Mouse (Mus musculus) adrenal gland (tissue): ENCODE data around the gene Hnf4a.
"Not testable (repeated sequence)": the region's sequence is repeated elsewhere in the genome, so short reads cannot be mapped to it uniquely, and the experiment has no call there.

ENCODE experiments used
- intact Hi-C: fragments of 180-260 bp; cut with DNase I; formaldehyde crosslinking; loops from one replicate; pipeline ENCODE4 v1.15.1; 2025

Hnf4a gene

DNA sequence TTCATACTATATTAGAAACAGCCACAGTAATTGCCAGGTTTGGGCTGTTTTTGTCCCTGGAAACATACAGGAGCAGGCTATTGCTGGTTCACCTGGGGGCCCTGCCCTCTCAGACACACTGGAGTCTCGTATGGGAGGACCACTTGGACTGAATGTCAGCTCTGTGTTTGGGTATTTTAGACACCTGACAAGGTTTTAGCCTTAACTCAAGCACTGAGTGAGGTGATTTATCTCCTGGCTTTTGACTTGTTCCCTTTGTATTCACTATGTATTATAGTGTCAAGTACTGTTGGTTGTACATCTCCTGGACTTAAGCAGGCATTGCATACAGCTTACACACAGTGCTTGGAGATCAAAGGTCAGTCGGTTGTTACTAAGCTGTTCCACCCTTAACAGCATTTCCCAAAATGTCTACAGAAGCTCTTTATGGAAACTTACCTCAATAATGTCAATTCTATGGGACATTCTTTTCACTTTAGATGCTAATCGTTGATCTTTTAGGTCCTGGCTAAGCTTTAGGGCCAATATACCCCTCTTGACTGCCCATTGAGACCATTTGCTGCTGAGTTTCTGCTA lies 110.1 kb downstream of the Hnf4a start:
- intact Hi-C loops, result no loop called here

DNA sequence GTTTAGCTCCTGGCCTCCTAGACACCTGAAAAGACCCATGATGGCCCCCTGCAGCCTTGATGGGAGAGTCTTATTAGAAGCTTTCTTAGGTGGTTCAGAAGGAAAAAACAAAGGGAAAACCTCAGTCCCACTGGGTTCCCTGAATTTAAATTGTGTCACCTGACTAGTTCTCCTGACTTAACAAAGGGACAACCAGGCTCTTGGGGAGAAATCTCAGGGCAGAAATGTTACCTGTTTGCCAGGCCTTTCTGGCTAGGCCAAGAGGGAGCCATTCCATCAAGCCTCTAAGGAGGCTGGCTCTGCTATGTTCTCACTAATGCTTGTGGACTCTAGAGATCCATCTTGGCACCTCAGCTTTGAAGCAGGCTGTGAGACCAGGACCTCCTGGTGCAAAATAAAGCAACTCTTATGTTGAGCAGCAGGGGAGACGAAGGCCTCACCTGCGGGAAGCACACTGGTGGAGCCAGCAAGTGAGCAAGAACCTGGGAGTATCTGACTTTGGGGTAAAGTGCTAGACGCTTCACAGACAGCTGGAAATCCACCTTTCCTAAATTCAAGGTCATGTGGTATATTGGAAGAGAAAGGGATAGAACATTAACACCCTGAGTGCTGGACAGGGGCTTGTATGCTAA lies 110.7 kb downstream of the Hnf4a start:
- intact Hi-C loops, result no loop called here

DNA sequence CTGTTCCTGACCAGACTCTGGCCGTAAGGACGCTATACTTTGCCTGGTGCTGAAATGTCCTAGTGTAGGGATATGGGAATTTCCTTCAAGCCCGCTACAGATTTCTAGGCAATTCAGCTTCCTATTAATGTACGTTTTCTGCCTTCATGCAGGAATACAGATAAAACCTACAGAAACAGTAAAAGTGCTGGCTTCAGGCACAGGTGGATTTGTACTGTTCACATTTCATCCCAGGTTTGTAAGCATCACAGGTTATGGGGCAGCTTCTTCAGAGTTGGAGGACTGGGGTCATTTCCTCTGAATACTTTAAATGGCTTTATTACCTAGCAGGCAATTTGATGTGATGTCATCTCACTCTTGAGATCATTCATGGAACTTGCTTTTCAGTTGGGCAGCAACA lies 111.3 kb downstream of the Hnf4a start:
- intact Hi-C loops, result no loop called here

DNA sequence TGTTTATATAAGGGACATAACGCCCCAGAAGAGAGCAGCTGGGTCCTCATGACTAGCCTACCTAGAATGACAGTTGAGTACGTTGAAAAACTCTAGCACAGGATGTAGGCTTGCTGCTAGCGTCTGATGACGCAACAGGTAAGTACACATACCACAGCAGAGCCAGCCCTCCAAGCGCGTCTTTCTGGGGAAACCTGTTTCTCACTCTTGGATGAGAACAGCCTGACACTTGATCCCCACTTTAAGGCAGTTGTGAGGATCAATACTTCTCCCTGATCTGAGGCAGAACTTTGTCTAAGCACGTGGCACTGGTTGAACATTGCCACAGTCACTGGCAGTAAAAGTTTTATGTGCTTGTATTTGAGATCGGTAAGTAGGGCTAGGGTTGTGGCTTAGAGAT lies 113.8 kb downstream of the Hnf4a start:
- intact Hi-C loops, result no loop called here

DNA sequence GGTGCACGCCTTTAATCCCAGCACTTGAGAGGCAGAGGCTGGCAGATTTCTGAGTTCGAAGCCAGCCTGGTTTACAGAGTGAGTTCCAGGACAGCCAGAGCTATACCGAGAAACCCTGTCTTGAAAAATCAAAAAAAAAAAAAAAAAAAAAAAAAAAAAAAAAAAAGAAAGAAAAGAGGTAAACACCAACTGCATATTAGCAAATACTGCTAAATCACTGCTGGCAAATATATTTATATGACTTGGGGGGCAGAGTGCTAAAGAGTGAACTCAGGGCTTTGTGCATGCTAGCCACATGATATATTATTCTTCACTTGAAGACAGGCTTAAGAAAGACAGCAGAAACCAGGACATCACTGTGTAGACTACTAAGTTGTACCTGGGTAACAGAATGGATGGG lies 114.8 kb downstream of the Hnf4a start:
- intact Hi-C loops, result not testable (repeated sequence)
